Mouse (Mus musculus) kidney, postnatal 10 days (tissue): ENCODE results near the gene Caly.
A peak's percentile ranks its signal among the peaks of the same experiment; 100 is the strongest.

Experiments used
- DNase-seq: peaks from one replicate; pipeline ENCODE4 v3.0.0; 2021; ENCODE audit warnings: mixed read lengths

Gene Caly

DNA sequence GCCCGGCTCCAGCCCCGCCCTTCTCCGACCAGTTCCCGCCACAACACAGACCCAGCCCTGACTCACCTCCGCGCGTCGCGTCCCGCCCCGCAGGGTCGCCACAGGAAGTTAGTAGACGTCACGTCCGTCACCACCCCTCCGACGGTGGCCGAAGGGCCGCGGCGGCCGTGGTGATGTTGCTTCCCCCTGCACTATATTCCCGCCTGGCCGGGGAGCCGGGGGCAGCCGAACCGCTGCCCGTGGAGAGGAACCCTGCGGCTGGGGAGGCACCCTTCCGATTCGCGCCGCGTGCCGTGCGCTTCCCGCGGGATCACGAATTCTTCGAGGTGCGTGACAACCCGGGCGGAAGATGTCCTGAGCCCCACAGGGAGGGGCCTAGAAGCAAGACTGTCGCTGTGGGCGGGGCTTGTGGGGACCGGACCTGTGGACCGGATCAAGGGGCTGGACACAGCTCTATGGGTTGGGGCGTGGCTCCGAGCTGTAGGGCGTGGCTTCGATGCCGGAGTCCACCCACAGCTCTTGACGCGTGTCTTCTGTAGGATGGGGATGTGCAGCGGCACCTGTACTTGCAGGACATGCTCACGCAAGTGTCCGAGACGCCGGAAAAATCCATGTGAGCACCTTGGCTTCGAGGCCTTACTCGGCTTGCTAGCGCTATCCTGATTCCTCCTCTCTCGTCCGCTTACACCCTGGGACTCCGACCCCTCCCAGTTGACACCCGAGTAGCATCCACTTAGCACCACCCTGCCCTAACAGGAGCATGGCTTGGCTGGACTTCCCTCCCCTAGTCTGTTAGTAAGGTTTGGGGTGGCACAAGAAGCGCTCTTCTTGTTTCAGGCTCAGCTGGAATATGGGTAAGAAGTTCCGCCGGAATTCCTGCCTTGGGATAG is 45.8 kb downstream of the Caly start, which contains the start of the genes Zfp511 and Tubgcp2:
Zfp511 (plus strand) TSS at position 111 of the 890 bp plus-strand sequence.
Tubgcp2 (minus strand) TSS at position 389 of the 890 bp plus-strand sequence.
- peak; percentile 99 for DNase-seq

DNA sequence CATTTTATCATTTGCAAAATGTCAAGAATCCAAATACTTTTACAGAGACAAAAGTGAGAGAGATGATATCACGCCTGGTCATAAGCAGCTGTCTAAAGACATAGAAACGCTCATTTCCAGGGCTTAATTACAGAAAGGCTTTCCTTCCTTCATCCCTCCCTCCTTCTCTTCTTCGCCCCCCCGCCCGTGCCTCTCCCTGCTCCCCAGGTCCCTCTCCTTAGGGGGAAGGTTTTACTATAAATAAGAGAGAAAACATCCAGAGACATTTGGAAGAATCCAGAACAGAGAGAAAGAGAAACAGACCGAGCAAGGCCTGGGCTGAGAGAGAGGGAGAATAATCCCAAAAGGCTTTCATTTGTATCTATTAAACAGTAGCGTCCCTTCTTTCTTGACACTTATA is 46.9 kb downstream of the Caly start:
- DNase-seq: no peak

DNA sequence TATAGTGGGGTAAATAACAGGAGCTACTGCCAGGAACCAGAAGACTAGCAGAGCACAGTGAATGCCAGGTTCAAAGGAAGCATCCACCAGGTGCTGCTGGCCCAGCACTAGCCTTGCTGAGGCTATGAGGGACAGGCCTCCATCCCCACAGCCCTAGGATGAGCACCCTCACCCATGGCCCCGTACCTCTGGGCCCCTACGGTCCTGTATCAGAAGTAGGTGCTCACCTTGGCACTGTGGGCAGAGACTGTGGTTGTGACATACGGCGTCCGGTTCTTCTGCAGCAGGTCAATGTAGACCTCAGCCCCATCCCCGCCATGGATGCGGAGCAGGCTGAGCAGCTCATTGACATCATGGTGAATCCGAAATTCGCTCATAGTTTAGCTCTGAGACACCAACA is 49.0 kb downstream of the Caly start:
- DNase-seq: no peak

DNA sequence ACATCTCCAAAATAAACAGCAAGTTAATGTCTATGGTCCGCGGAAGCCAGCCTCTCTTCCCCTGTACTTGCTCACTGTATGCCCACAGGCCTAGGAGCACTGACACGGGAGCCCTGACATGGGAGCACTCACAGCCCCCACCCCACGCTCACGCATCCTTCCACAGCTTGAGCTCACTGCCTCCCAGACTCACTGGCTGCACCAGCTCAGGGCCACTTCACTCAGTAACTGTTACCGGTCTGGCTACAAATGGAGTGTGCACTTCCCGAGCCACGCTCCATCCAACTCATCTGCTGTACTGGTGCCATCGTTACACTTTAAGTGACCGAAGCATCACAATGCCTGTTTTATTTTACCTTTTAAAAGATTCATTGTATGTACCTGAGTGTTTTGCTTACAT is 50.0 kb downstream of the Caly start:
- no peak for DNase-seq

DNA sequence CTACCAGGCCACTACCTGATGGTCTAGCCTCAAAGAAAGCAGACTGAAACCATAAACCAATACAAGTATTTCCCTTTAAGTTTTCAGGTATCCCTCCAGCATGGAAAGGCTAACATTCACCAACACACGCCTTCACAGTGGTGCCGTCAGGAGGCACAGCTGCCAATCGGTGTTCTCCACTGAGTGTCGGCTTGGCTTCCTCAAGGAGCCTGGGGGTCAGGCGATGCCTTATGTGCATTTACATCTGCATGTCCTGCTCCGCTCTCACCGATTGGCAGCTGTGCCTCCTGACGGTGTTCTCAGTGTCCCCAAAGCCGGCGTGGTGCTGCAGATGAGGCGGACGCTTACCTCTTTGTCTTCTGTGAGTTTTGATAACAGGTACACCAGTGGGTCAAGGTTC is 50.6 kb downstream of the Caly start:
- DNase-seq: no peak
